Mouse (Mus musculus) urinary bladder, postnatal 10 days (tissue): Measurements from ENCODE around the gene Cnrip1.
"Not testable (repeated sequence)": the region's sequence is repeated elsewhere in the genome, so short reads cannot be mapped to it uniquely, and the experiment has no call there.

Experiments
- DNase-seq: peaks from one replicate; pipeline ENCODE4 v3.0.0; 2022; ENCODE audit warnings: low spot score

The Cnrip1 gene

DNA sequence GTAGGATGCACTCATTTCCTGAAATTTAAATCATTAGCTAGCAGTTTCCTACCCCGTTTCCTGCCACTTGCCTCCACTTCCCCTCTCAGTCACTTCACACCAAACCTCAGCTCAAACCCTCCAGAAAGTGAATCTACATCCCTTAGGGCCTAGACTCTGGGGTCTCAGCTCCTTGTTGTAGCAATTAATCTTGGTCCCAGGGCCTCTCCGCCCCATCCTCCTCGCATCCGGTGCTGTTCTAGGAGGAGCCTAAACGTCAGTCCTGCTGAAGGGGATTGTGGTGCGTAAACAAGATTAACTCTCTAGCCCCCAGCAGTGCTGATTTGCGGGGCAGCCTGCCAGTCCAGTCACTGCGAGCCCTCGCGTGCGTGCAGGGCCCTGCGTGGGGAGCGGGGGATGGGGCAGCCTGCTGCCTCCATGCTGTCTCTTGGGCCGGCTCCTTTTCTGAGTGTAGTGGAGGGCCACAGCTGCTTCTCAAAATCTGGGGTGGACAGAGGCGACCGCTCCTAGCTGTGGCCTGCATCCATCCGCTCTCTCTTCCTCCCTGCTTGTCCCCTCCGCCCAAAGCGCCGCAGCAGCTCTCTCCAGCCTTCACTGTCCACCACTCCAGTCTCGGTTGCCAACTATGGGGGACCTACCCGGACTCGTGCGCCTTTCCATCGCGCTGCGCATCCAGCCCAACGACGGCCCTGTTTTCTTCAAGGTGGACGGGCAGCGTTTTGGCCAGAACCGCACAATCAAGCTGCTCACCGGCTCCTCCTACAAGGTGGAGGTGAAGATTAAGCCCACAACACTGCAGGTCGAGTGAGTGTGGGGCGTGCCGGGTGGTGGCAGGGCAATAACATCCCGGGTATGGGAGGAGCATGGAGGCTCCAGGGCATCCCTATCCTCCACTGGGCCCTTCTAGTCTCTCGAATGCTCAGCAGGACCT lies at the start of gene Cnrip1, which contains the start of gene Plek:
Gene Cnrip1, plus strand, starts transcription at position 42 of the 931 bp plus-strand sequence.
Gene Plek, minus strand, starts transcription at position 837 of the 931 bp plus-strand sequence.
- peak; percentile 17 for DNase-seq

DNA sequence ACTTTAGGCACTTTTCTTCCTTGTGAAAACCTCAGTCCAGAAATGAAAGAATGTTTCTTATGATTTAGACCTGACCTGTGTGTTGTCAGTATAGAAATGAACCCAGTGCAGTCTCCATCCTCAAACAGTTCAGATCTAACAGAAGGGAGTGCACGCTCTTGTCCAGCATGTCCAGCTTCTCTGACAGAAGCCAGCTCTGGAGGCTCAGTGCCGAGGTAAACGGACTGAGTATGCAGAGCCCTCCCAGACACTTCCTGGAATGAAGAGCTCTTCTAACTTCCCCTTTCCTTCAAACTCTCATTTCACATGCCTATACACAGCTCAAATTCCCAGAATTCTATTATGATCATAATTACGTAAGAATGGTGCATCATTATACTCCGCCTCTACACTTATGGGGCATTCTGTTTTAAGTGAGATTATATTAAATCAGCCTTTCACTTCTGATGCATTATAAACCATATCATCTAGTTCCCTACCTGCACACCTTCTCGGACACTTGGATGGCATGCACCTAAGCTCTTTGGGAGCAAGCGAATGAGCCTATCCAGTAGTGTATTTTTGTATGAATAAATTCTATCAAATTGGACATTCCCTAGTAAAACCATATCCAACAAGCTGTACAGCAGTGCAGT lies 48.5 kb upstream of the Cnrip1 start:
- DNase-seq = no peak

DNA sequence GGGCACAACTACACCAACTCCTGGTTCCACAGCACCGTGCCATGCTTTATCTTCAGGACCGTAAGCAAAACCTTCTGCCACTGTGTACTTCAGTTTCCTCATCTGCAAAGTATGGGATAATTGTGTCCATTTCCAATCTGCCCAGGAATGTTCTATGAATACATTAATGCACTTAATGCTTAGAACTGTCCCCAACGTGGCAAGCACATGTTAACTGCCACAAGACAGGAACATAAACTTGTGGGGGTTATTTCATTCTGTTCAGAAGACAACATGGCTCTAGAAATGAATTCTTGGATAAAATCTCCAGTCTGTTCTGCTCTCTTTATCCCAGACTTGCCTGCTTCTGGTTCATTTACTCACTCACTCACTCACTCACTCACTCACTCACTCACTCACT lies 47.6 kb upstream of the Cnrip1 start:
- no peak for DNase-seq

DNA sequence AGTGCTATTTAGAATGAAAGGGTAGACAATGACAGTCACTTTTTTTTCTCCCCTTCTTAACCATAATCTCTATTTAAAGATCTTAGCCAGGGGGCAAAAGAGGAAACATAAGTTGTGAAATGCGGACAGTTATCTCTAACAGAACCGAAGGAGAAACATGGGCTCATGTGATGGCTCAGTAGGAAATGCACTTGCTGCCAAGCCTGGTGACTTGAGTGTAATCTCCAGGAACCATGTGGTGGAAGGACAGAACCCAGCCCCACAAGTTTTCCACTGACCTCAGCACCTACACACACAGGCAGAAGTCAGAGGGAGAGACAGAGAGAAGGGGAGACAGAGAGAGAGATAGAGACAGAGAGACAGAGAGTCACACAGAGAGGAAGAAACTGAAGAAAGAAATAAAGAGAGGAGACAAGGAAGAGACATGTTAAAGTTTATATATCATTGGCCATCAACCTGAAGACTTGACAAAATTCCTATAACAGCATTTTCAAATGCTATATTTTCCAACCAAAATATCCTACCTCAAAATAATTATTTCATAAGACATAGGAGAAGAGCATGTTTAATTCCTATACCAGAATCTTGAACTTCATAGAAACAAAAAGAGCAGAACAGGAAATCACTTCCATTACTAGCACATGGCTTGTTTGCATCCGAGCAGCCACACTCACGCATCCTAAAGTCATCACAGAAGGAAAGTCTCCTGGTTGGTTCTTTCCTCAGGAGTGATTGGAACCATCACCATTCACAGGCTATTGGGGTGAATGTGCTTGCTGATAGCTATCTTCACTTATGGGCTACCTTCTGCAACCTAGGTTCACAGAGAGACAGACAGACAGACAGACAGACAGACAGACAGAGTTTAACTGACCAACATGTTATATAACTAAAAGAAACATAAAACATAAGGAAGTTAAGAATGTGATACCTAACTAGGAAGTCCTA lies 46.2 kb upstream of the Cnrip1 start:
- no peak for DNase-seq

DNA sequence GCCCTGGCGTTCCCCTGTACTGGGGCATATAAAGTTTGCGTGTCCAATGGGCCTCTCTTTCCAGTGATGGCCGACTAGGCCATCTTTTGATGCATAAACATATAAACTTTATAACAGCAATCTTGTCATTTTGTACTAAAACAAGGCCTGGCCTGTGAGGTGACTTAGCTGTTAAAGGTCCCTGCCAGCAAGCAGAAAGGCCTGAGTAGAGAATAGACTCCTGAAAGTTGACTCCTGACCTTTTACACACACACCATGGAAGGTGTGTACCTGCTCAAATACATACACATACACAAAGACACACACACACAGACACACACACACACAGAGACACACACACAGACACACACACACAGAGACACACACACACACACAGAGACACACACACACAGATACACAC lies 44.9 kb upstream of the Cnrip1 start:
- not testable (repeated sequence) for DNase-seq

DNA sequence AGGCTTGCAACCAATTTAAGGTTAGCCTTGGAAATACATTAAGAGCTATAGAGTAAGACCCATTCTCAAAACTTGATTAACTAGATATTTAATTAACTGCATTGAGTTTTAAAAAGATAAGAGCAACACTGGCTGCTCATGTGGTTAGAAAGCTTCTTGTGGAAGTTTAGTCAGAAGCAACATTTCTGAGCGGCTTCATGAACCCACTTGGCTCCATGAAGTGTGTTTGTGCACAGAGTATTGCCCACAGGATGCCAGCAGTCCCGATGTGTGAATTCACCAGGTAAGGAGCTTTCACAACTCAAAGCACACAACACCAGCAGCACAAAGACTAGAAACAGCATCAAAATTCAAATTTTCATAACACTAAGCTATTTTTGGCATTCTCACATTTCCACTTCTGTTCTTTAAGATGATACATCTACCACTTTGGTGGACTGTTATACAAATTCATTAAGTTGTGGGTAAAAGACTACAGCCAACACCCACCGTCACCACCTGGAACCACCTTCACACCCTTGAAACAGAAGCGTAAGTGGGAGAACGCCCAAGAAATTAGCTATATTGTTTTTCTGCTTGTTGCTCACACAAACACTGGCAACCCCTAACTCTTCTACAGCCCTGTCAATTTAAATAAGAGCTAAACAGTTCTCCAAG lies 43.7 kb upstream of the Cnrip1 start:
- DNase-seq = no peak

DNA sequence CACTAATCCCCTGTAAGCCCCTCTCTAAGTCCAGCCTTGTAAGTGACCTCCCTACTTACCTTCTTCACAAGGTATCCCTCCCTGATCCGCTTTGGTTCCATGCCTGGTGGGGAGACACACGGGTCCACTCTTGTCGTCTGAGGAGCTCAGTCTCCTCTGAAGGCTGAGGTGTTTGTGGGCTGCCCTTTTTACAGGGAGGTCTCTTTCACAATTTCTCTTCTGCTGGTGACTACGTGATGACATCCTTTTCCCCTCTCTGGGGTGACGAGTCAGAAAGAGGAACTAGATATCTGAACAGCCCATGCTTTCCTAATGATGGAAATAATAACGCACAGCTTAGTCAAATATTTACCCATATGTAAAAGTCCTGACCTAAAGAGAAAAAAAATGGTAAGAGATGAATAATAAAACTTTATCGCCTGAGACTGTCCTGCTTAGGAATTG lies 42.9 kb upstream of the Cnrip1 start:
- no peak for DNase-seq

DNA sequence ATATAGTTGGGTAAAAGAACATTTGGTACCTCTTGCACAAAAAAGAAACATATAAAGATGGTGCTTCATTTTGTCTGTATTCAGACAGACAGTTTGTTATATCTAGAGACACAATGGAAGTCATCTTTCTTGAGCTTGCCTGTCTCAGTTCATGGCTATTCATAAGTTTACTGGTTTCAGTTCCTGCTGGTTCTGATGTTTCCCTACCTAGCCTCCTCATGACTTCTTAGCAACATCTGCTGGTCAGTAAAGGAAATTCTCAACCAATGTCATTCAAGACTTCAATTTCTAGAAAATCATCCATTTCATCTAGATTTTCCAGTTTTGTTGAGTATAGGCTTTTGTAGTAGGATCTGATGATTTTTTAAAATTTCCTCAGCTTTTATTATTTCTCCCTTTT lies 38.4 kb upstream of the Cnrip1 start:
- no peak for DNase-seq

DNA sequence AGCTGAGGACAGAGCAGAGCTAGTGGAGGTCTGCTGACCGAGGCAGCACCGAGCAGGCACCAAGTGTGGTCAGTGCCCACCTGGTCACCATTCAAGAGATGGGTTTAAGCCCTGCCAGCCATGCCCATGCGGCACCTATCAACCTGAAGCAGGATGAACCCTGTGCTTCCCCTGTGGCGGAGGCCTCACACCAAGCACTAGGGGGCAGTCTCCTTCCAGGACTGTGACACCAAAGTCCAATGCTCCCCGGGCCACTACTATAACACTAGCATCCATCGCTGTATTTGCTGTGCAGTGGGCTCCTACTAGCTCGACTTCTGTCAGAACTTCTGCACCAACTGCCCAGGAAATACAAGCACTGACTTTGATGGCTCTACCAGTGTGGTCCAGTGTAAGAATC lies 32.1 kb upstream of the Cnrip1 start:
- no peak for DNase-seq

DNA sequence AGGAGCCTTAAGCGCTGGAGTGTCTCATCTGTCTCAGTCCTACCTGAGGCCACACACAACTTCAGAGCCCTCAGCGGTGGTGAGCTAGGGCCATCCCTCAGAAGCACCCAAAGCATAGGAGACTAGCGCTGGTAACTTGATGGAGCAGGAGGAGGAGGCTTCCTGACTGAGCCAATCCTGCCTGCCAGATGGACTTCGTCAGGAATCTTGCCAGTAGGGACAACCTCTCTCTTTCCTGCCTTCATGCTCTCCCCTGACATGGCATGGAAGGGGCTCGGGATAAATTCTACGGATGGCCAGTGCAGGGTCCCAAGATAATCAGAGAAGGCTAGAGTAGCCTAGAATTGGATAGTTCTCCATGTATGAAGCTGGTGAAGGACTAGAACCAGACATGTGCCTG lies 28.2 kb upstream of the Cnrip1 start:
- DNase-seq = no peak

DNA sequence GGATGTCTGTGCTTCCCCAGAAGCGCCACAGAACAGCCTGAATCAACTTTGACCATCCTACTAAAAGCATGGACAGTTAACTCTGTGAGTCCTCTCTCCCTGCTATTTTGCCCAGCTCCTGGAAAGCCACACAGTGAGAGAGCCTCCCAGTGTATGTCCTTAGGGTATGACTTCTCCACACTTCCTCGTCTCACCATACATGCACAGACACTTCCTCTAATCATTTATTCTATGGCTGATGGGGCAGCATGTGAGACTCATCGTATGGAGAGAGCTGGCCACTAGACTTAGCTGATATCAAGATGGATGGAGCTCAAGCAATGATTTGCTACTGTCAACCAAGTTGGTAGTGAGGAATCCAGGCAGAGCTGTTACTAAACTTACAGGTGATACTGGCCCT lies 27.4 kb upstream of the Cnrip1 start:
- DNase-seq = no peak

DNA sequence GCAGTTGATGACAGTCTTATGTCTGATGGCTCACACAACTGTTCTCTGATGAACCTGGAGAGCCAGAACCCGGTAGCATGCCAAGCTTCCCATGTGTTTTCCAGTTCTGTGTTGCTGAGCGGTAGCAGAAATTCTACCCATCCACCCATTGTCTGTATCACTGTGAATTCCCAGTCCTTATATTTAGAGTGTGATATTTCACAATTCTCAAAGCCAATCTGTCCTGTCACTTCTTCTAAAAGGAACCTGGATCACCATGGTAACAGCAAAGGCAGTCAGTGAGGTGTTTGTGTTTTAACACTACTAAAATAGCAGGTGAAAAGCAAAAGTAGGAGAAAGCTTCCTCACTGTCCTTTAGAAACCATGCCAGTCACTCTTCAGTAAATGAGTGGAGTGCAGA lies 5.6 kb upstream of the Cnrip1 start:
- DNase-seq = no peak

DNA sequence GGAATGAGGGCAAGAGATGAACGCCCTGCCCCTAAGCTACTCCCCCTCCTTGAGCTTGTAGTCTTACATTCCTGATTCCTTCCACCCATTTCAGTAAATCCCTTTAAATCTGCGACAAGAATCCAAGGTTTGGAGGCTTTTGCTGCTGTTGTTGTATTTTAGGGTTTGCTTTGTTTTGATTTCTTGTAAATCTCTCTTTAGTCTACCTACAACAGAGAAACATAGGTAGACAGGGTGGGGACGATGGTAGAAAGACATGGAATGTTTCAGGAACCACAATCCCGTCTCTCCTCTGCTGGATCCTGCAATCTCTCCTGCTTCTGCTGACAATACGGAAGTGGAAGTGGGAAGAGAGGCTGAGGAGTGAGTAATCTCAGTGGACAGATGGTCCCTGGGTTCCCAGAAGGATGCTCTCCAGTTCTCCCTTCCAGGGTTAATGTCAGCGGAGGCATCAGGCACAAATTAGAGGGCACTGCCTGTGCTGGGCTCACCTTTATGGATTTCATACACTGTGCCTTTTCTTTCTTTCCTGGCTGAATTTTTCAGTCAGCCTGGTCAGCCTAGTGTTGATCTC lies 1.2 kb downstream of the Cnrip1 start:
- no peak for DNase-seq

DNA sequence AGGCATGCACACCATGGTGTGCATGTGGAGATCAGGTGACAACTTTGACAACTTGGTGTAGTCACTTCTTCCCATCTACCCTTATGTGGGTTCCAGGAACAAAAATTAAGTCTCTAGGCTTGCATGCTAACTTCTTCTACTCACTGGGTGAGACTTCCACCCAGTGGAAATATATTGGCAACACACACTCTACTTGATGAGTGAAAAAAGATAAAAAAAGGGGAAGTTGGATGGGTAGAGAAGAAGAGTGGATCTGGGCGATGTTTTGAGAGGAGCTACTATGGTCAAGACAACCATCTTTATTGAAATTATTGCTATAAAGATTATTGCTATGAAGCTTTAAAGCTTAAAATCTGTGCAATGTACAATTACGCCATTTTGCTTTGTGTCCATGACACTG lies 18.0 kb downstream of the Cnrip1 start:
- not testable (repeated sequence) for DNase-seq

DNA sequence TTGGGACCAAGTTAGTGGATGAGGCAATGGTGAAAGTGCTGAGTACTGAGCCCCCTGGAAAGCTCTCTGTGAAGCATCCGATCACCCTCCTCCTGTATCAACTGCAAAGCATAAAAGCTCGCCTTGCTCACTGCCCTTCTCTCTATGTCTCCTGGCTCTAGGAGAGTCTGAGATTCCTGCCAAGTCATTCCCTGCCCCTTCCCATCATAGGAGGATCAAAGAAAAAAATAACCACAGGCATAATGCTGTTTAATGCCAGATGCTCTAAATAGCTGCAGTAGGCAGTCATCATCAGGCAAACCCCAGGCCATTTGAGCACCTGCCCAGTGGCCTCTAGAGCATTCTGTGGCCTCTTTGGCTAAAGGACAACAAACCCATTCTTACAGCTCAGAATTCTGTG lies 24.3 kb downstream of the Cnrip1 start:
- no peak for DNase-seq

DNA sequence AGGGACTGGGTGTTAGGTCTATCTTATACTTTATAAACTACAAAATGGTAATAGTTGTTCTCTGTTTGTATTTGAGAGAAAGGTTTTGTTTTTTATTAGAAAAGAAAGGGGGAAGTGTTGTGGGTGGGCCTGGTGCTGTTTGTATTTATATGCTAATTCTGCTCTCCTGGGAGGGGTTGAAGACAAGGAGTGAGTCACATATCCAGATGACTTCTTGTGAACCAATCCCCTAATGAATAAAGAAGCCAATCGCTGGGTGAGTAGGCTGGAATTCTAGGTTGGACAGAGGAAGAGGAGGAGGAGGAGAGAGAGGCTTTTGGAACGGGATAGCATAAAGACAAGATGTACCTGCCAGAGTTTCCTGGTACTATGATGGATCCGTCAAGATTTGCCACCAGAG lies 30.7 kb downstream of the Cnrip1 start:
- no peak for DNase-seq

DNA sequence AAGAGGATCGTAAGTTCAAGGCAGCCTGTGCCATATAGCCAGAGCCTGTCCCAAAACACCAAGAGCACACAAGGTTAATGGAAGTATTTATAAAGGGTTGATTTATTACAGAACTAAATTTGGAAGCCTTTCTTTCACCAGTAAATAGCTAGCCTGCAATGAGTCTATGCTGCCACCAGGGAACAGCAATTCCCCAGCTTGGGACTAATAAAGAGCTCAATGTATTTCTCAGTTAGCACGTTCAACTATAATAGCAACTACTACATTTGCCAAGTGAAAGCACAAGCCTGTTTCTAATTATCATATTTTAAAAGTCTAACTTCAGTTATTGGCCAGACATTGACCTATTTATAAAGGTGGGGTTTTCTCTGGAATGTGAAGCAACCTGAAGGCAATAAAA lies 31.6 kb downstream of the Cnrip1 start:
- no peak for DNase-seq

DNA sequence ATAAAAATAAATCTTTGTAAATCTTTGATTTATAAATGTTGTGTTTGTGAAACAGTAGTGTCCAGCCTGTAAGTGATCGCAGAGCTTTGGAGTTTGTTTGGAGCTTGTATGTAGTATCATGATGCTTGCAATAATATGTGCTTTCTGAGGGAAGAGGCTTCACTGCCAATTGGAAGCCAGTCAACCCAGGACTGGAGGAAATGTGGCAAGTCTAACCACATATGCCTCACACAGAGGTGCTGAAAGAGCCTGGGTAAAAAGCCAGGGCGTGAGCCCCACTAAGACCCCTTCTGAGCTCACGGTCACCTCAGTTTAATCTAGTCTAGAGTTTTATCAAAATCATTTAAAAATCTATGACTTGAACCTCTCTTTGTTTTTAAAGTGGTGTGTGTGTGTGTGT lies 32.1 kb downstream of the Cnrip1 start:
- DNase-seq = no peak

DNA sequence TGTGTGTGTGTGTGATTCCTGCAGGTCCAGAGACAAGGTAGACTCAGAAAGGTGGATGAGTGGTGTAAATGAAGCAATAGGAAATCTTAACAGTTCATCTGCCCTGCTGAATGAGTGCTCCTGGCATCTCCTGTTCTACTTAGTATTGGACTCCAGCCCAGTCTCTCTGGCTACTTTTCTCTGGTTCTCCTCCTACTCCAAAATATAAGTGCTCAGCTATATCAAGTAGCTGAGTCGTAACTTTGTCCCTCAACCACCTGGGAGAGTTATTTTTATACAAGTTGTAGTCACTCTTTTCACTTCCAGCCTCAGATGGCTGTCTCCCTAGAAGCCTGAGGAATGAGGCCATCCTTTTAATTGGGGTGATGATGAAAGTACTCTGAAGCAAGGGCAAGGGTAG lies 32.5 kb downstream of the Cnrip1 start:
- DNase-seq = no peak

DNA sequence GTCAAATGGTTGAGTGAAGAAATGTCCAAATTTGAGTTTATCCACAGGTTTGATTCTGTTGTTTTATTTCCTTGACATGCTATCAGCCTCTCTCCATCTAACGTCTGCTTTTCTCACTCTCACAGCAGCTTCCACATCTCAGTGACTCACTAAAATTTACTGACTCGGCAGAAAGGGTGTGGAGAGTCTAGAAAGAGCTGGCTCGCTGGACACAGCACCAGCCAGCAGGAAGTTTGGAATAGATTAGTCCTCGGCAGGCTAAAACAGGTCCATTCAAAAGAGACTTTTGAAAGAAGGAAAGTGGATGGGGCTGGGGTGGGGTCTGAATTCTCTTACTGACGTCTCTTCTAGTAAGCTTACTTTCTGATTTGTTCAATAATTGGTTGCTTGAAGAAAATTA lies 34.7 kb downstream of the Cnrip1 start:
- DNase-seq = no peak

DNA sequence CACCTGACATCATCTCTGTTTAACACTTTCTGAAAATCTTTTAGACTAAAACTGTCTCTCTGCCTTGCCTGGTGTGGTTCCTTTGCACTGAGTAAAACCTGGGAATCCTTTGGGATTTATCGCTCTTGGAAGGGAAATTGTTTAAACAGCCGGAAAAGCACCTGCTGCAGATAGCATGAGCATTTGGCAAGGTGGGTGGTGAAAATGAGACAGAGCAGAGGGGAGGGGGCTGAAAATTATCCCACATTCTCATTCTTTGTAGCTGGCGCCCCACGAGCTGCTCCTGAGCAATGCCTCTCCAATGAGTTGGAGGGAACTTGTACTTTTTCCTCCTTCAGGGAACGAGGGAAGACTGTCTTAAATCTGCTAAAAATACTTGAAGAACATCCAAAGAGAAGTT lies 55.5 kb downstream of the Cnrip1 start:
- DNase-seq = no peak
